Mouse (Mus musculus): Measurements from ENCODE around the gene Pak1ip1. TPM values are rescaled to one million over a fixed set of nuclear protein-coding genes. Genes with fewer than 3 reads are reported as not detected.
"Not testable (repeated sequence)": the region's sequence is repeated elsewhere in the genome, so short reads cannot be mapped to it uniquely, and the experiment has no call there.

Pak1ip1 gene
- 10 to 100 TPM; 31.6 to 32.6 TPM for total RNA-seq (2021)

GRCm38 (mm10) chr13:41000926-41001639 is at the start of gene Pak1ip1:
Pak1ip1 (plus strand) TSS chr13:41001023.
- DNase-seq (ENCODE audit: extremely low spot score in 1 of 2, low spot score in 2 of 2), result peak; percentile 87 to 95
- intact Hi-C loops (cut with DNase I), result loop anchor here (5.0 kb wide), 1 partner anchor 159 kb away; no protein-coding TSS in a partner anchor

GRCm38 (mm10) chr13:40951386-40951976 is 49.3 kb upstream of the Pak1ip1 start:
- intact Hi-C loops (cut with DNase I), result no loop called here
- no peak for DNase-seq (ENCODE audit: extremely low spot score in 1 of 2, low spot score in 2 of 2)

GRCm38 (mm10) chr13:40953231-40953630 is 47.6 kb upstream of the Pak1ip1 start:
- intact Hi-C loops (cut with DNase I), result no loop called here
- no peak for DNase-seq (ENCODE audit: extremely low spot score in 1 of 2, low spot score in 2 of 2)

GRCm38 (mm10) chr13:40955773-40956172 is 45.0 kb upstream of the Pak1ip1 start:
- no peak for DNase-seq (ENCODE audit: extremely low spot score in 1 of 2, low spot score in 2 of 2)
- intact Hi-C loops (cut with DNase I), result no loop called here

DNA sequence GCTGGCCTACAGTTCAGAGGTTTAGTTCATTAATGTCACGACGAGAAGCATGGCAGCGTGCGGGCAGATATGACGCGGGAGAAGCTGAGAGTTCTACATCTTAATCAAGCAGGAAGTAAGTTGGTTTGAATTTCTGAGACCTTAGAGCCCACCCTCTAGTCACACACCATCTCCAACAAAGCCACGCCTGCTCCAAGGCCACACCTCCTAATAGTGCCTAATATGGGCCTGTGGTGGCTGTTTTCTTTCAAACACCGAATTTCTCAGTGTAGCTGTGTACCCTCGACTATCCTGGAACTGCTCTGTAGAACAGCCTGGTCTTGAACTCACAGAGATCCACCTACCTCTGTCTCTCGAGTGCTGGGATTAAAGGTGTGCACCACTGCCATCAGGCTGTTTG is 33.2 kb upstream of the Pak1ip1 start:
- no peak for DNase-seq (ENCODE audit: extremely low spot score in 1 of 2, low spot score in 2 of 2)
- intact Hi-C loops (cut with DNase I), result no loop called here

DNA sequence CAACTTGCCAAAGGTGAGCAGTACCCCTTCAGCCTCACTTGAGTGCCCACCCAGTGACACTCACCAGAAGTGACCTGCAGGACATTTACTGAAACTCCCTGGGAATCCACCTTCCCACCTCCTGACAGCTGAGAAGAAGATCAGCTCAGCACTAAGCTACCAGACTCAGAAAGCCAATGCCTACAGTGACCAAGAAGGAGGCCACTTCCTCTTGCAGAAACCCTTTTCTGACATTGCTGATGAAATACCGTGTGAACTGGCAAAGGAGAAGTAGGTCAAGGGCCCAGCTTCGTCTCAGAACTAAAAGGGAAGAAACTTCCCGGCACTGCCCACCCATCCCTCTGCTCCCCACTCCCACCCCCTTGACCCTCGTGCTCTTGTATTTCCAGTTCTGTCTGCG is 32.3 kb upstream of the Pak1ip1 start:
- intact Hi-C loops (cut with DNase I), result no loop called here
- DNase-seq (ENCODE audit: extremely low spot score in 1 of 2, low spot score in 2 of 2), result no peak

- DNase-seq (ENCODE audit: extremely low spot score in 1 of 2, low spot score in 2 of 2), result no peak
- intact Hi-C loops (cut with DNase I), result loop anchor here (10.0 kb wide), 1 partner anchor 125 kb away; no protein-coding TSS in a partner anchor
These were observed 30.9 kb upstream of the Pak1ip1 start for GRCm38 (mm10) chr13:40969761-40970390.

GRCm38 (mm10) chr13:40971261-40971660 is 29.6 kb upstream of the Pak1ip1 start:
- intact Hi-C loops (cut with DNase I), result loop anchor here (10.0 kb wide), 1 partner anchor 126 kb away; no protein-coding TSS in a partner anchor
- no peak for DNase-seq (ENCODE audit: extremely low spot score in 1 of 2, low spot score in 2 of 2)

- no peak for DNase-seq (ENCODE audit: extremely low spot score in 1 of 2, low spot score in 2 of 2)
- intact Hi-C loops (cut with DNase I), result loop anchor here (10.0 kb wide), 1 partner anchor 127 kb away; no protein-coding TSS in a partner anchor
These were observed 29.0 kb upstream of the Pak1ip1 start for GRCm38 (mm10) chr13:40971831-40972230.

DNA sequence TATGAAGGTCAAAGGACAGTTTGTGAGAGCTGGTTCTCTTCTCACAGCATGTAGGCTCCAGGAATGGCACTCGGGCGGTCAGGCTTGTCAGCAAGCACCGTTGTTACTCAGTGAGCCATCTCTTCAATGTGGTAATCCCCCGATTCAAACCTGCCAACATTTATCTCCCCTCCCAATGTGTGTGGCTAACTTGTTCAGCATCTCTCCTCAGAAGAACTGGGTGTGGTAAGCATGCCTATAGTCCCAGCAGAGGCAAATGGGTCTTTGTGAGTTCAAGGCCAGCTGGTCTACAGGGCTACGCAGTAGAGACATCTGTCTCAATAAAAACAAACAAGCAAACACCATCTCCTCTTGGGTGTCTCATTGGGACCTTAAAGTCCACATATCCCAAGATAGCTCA is 27.8 kb upstream of the Pak1ip1 start:
- intact Hi-C loops (cut with DNase I), result loop anchor here (10.0 kb wide), 1 partner anchor 128 kb away; no protein-coding TSS in a partner anchor
- DNase-seq (ENCODE audit: extremely low spot score in 1 of 2, low spot score in 2 of 2), result no peak

- DNase-seq (ENCODE audit: extremely low spot score in 1 of 2, low spot score in 2 of 2), result peak in 1 of 2 experiments; percentile 44
- intact Hi-C loops (cut with DNase I), result loop anchor here (10.0 kb wide), 1 partner anchor 133 kb away; no protein-coding TSS in a partner anchor
These were observed 23.2 kb upstream of the Pak1ip1 start for GRCm38 (mm10) chr13:40977609-40978008.

DNA sequence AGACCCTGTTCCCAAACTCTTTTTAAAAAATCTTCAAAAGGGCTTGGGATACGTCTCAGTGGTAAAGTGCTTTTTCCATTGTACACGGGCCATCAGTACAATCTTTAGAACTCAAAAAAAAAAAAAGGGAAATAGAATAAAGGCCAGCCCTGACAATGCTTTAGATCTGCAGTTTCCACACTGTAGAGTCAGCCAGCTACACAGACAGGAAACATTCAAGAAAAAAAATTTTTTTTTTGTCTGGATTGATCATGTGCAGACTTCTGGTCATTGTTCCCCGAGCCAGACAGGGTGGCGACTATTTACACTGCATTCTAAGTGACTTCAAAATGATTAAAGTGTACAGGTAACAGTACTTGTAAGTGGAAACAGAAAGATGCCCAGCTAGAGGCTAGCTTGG is 22.2 kb upstream of the Pak1ip1 start:
- intact Hi-C loops (cut with DNase I), result loop anchor here (10.0 kb wide), 1 partner anchor 134 kb away; no protein-coding TSS in a partner anchor
- DNase-seq (ENCODE audit: extremely low spot score in 1 of 2, low spot score in 2 of 2), result peak in 1 of 2 experiments; percentile 26

- intact Hi-C loops (cut with DNase I), result loop anchor here (10.0 kb wide), 1 partner anchor 135 kb away; no protein-coding TSS in a partner anchor
- DNase-seq (ENCODE audit: extremely low spot score in 1 of 2, low spot score in 2 of 2), result no peak
These were observed 21.5 kb upstream of the Pak1ip1 start for GRCm38 (mm10) chr13:40979321-40979720.

DNA sequence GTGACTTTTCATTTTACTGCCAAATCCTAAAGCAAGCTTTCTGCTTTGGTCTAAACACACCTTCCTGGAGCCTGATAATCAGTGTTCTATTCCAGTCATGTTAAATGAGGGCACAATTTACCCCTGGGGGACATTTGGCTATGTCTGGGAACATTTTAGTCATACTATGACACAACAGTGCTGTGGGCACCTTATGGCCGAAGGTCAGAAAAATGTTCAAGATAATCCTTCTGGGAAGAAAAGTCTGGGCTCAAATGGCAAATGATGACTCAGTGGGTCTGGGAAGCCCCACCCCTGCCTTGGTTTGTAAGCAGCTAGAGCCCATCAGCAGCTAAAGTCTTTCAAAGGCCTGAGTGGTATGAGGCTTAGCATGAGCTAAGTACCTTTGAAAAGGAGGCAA is 18.1 kb upstream of the Pak1ip1 start:
- no peak for DNase-seq (ENCODE audit: extremely low spot score in 1 of 2, low spot score in 2 of 2)
- intact Hi-C loops (cut with DNase I), result no loop called here

- intact Hi-C loops (cut with DNase I), result no loop called here
- DNase-seq (ENCODE audit: extremely low spot score in 1 of 2, low spot score in 2 of 2), result no peak
These were observed 14.7 kb upstream of the Pak1ip1 start for GRCm38 (mm10) chr13:40986081-40986480.

DNA sequence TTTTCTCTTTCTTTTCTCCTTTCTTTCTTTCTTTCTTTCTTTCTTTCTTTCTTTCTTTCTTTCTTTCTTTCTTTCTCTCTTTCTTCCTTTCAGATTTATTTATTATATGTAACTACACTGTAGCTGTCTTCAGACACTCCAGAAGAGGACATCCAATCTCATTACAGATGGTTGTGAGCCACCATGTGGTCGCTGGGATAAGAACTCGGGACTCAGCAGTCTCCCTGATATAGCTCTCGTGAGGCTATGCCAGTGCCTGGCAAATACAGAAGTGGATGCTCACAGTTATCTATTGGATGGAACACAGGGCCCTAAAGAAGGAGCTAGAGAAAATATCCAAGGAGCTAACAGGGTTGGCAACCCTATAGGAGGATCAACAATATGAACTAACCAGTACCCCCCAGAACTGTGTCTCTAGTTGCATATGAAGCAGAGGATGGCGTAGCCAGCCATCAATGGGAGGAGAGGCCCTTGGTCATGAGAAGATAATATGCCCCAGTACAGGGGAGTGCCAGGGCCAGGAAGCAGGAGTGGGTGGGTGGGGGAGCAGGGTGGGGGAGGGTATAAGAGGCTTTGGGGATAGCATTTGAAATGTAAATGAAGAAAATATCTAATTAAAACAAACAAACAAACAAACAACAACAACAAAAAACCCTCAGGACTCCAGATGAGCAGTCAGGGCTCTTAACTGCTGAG is 13.1 kb upstream of the Pak1ip1 start:
- DNase-seq (ENCODE audit: extremely low spot score in 1 of 2, low spot score in 2 of 2); intact Hi-C loops (cut with DNase I): not testable (repeated sequence)

DNA sequence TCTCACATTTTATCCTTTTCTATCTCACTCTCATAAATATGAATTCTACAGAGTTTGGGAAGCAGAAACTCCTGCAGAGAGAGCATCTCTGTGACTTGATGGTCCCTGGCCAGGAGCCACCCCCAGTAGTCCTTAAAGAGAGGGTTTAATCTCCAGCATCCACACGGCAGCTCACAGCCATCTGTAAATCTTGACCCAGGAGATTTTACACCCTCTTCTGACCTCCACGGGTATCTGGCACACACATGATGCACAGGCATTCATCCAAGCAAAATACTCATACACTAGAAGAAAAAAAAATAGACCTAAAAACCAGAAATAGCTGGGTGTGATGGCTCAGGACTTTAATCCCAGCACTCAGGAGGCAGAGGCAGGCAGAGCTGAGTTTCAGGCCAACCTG is 12.4 kb upstream of the Pak1ip1 start:
- DNase-seq (ENCODE audit: extremely low spot score in 1 of 2, low spot score in 2 of 2), result no peak
- intact Hi-C loops (cut with DNase I), result no loop called here

DNA sequence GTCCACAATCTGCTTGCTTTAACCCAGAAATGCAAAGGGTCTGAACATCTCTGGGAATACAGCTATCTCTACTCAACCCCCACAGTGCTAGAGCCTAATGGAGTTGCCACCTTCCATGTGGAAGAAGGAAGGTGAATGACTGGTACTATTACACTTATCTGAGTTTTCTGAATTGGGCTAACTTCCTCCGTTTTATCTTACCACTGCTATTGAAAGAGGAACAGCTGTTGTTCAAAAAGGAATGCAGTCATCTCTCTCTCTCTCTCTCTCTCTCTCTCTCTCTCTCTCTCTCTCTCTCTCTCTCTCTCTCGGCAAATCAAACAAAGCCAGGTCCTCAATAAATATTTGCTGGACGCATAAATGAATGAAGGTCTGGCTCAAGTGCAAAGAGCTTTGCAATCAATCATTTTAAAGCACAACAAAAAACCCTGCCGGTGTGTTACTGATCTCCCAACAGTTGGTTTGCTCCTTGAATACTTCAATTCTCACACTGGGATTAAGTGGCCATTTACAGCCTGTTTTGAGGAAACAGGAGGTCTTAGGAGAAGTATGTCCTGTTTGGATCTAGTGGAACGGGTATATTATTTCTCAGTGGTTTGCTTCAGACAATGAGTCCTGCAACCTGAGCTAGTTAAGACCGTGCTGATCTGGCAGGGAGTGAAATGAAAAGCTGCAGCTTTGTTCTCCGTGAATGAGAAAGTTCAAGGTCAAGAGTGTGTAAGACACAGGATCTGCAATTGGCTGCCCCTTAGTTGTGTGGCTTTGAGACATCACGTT is 6.1 kb upstream of the Pak1ip1 start:
- intact Hi-C loops (cut with DNase I), result no loop called here
- DNase-seq (ENCODE audit: extremely low spot score in 1 of 2, low spot score in 2 of 2), result no peak
